Mouse (Mus musculus) hindbrain, embryonic 15.5 days (tissue): ENCODE measurements around the gene Ccdc126. TPM values are rescaled to one million over a fixed set of nuclear protein-coding genes. Genes with fewer than 3 reads are reported as not detected.
A peak's percentile ranks its signal among the peaks of the same experiment; 100 is the strongest.
"Not testable (repeated sequence)": the region's sequence is repeated elsewhere in the genome, so short reads cannot be mapped to it uniquely, and the experiment has no call there.

ENCODE experiments used
- ATAC-seq: fragments of 200-750 bp; cut with Nextera tagmentation; 2 replicates; pipeline ENCODE4 v1.8.0; 2017; ENCODE audit warnings: low read depth, moderate number of reproducible peaks, moderate TSS enrichment; ENCODE audit not compliant: low FRiP score
- H3K27ac ChIP-seq: fragments of 300-500 bp; sonication (generic); replicated peaks from 2 replicates; pipeline ENCODE4 v1.5.1; 2015; ENCODE audit warnings: mild to moderate bottlenecking, inconsistent platforms
- H3K27me3 ChIP-seq: fragments of 300-500 bp; sonication (generic); 2 replicates; pipeline ENCODE4 v1.6.1; 2015; ENCODE audit warnings: control low read depth, inconsistent platforms
- H3K36me3 ChIP-seq: fragments of 300-500 bp; sonication (generic); 2 replicates; pipeline ENCODE4 v1.6.1; 2015; ENCODE audit warnings: control low read depth, inconsistent platforms
- H3K4me1 ChIP-seq: fragments of 300-500 bp; sonication (generic); replicated peaks from 2 replicates; pipeline ENCODE4 v1.6.1; 2015; ENCODE audit warnings: control low read depth, inconsistent platforms
- H3K4me2 ChIP-seq: fragments of 300-500 bp; sonication (generic); 2 replicates; pipeline ENCODE4 v1.6.1; 2015; ENCODE audit warnings: moderate library complexity, mild to moderate bottlenecking, inconsistent platforms
- H3K4me3 ChIP-seq: fragments of 300-500 bp; sonication (generic); 2 replicates; pipeline ENCODE4 v1.5.1; 2015; ENCODE audit warnings: mild to moderate bottlenecking, inconsistent platforms
- H3K9ac ChIP-seq: fragments of 300-500 bp; sonication (generic); 2 replicates; pipeline ENCODE4 v1.6.1; 2015; ENCODE audit warnings: inconsistent platforms
- H3K9me3 ChIP-seq: fragments of 300-500 bp; sonication (generic); 2 replicates; pipeline ENCODE4 v1.6.1; 2016; ENCODE audit warnings: control low read depth, inconsistent platforms
- WGBS: fragments of 180-500 bp; shearing (Covaris S2); methylation state at CpG from one replicate; pipeline ENCODE4 v1.1.7; 2015; 5-methylcytosine and 5-hydroxymethylcytosine counted together
- polyA plus RNA-seq: library from polyadenylated mRNA; unstranded; fragments of >200 nt; fragmentation: Nextera tagmentation; extraction: Ambion mirVana; gene quantifications from 2 replicates; pipeline ENCODE4 v1.2.1, GENCODE M21; 2015

The Ccdc126 gene
- polyA plus RNA-seq, result 9.2 and 9.6 TPM in 2 replicates

GRCm38 (mm10) chr6:49318966-49319594 lies at the start of gene Ccdc126:
Gene Ccdc126 (plus strand): TSS chr6:49319274.
- Histone ChIP-seq H3K4me2 (peak within 1 kb of the TSS; percentile 59), H3K9me3 (no peaks in the 10 kb centered on the region), H3K4me3 (peak within 1 kb of the TSS; percentile 86), H3K4me1 (peaks cover 6% of the 10 kb centered on the region), H3K36me3 (no peaks in the 10 kb centered on the region), H3K27ac (peak within 1 kb of the TSS; percentile 88), H3K9ac (peak within 1 kb of the TSS; percentile 73), H3K27me3 (no peaks in the 10 kb centered on the region)
- ATAC-seq, result peak; percentile 100
- WGBS, result 0% methylated on average over 44 of the region's 47 CpGs

GRCm38 (mm10) chr6:49269923-49270322 lies 49.2 kb upstream of the Ccdc126 start:
- whole genome bisulfite sequencing, result 45% methylated on average over 11 of the region's 11 CpGs

GRCm38 (mm10) chr6:49271815-49272214 lies 47.3 kb upstream of the Ccdc126 start:
- H3K36me3 ChIP-seq, result no peaks in the 10 kb centered on the region
- no peak overlapping the region for H3K4me3 ChIP-seq
- no peaks in the 10 kb centered on the region for H3K4me1 ChIP-seq
- no peak for ATAC-seq
- WGBS, result 77% methylated on average over 6 of the region's 6 CpGs
- no peak overlapping the region for H3K4me2 ChIP-seq
- no peak overlapping the region for H3K9ac ChIP-seq
- H3K9me3 ChIP-seq, result no peaks in the 10 kb centered on the region
- H3K27me3 ChIP-seq, result no peaks in the 10 kb centered on the region
- no peak overlapping the region for H3K27ac ChIP-seq

More at GRCm38 (mm10) chr6:49269923-49270322, 49.2 kb upstream of the Ccdc126 start:
- H3K4me3 ChIP-seq, result no peak overlapping the region
- no peak overlapping the region for H3K4me2 ChIP-seq
- no peak overlapping the region for H3K27ac ChIP-seq
- H3K9me3 ChIP-seq, result no peaks in the 10 kb centered on the region
- H3K9ac ChIP-seq, result no peak overlapping the region
- no peak for ATAC-seq
- H3K36me3 ChIP-seq, result no peaks in the 10 kb centered on the region
- H3K4me1 ChIP-seq, result no peaks in the 10 kb centered on the region
- no peaks in the 10 kb centered on the region for H3K27me3 ChIP-seq

- H3K9me3 ChIP-seq, result no peaks in the 10 kb centered on the region
- no peaks in the 10 kb centered on the region for H3K36me3 ChIP-seq
- WGBS, result 92% methylated on average over 2 of the region's 2 CpGs
- no peak overlapping the region for H3K4me3 ChIP-seq
- H3K27me3 ChIP-seq, result no peaks in the 10 kb centered on the region
- H3K4me2 ChIP-seq, result no peak overlapping the region
- no peak overlapping the region for H3K27ac ChIP-seq
- no peak overlapping the region for H3K9ac ChIP-seq
- no peak for ATAC-seq
- H3K4me1 ChIP-seq, result no peaks in the 10 kb centered on the region
Observed at GRCm38 (mm10) chr6:49272863-49273262, 46.2 kb upstream of the Ccdc126 start.

- Histone ChIP-seq H3K4me3 (no peak overlapping the region), H3K4me1 (no peaks in the 10 kb centered on the region), H3K9me3 (no peaks in the 10 kb centered on the region), H3K27ac (no peak overlapping the region), H3K27me3 (no peaks in the 10 kb centered on the region), H3K4me2 (no peak overlapping the region), H3K9ac (no peak overlapping the region), H3K36me3 (no peaks in the 10 kb centered on the region)
- 19% methylated on average over 4 of the region's 4 CpGs for WGBS
- no peak for ATAC-seq
Observed at GRCm38 (mm10) chr6:49273934-49274333, 45.1 kb upstream of the Ccdc126 start.

- 45% methylated on average over 9 of the region's 9 CpGs for WGBS
Observed at GRCm38 (mm10) chr6:49274416-49275091, 44.5 kb upstream of the Ccdc126 start.

GRCm38 (mm10) chr6:49275296-49275695 lies 43.8 kb upstream of the Ccdc126 start:
- no peak for ATAC-seq
- Histone ChIP-seq H3K27ac (no peak overlapping the region), H3K27me3 (no peaks in the 10 kb centered on the region), H3K4me3 (no peak overlapping the region), H3K36me3 (no peaks in the 10 kb centered on the region), H3K9ac (no peak overlapping the region), H3K9me3 (no peaks in the 10 kb centered on the region), H3K4me1 (no peaks in the 10 kb centered on the region), H3K4me2 (no peak overlapping the region)
- 94% methylated on average over 7 of the region's 7 CpGs for WGBS

More at GRCm38 (mm10) chr6:49274416-49275091, 44.5 kb upstream of the Ccdc126 start:
- H3K9ac ChIP-seq, result no peak overlapping the region
- H3K4me2 ChIP-seq, result no peak overlapping the region
- no peak overlapping the region for H3K4me3 ChIP-seq
- H3K9me3 ChIP-seq, result no peaks in the 10 kb centered on the region
- no peaks in the 10 kb centered on the region for H3K4me1 ChIP-seq
- no peaks in the 10 kb centered on the region for H3K36me3 ChIP-seq
- no peak for ATAC-seq
- H3K27me3 ChIP-seq, result no peaks in the 10 kb centered on the region
- no peak overlapping the region for H3K27ac ChIP-seq

GRCm38 (mm10) chr6:49280942-49281341 lies 38.1 kb upstream of the Ccdc126 start:
- ATAC-seq, result no peak
- H3K4me2 ChIP-seq, result no peak overlapping the region
- H3K9ac ChIP-seq, result no peak overlapping the region
- WGBS, result 50% methylated on average over 1 of the region's 1 CpGs
- no peak overlapping the region for H3K27ac ChIP-seq
- no peaks in the 10 kb centered on the region for H3K4me1 ChIP-seq
- H3K9me3 ChIP-seq, result no peaks in the 10 kb centered on the region
- H3K36me3 ChIP-seq, result no peaks in the 10 kb centered on the region
- H3K27me3 ChIP-seq, result no peaks in the 10 kb centered on the region
- no peak overlapping the region for H3K4me3 ChIP-seq

- H3K9me3 ChIP-seq, result no peaks in the 10 kb centered on the region
- ATAC-seq, result no peak
- H3K27me3 ChIP-seq, result no peaks in the 10 kb centered on the region
- no peaks in the 10 kb centered on the region for H3K4me1 ChIP-seq
- H3K9ac ChIP-seq, result no peak overlapping the region
- no peak overlapping the region for H3K4me3 ChIP-seq
- no peak overlapping the region for H3K27ac ChIP-seq
- no peaks in the 10 kb centered on the region for H3K36me3 ChIP-seq
- 80% methylated on average over 1 of the region's 1 CpGs for WGBS
- H3K4me2 ChIP-seq, result no peak overlapping the region
Observed at GRCm38 (mm10) chr6:49282122-49282521, 37.0 kb upstream of the Ccdc126 start.

- Histone ChIP-seq H3K27me3 (no peaks in the 10 kb centered on the region), H3K36me3 (no peaks in the 10 kb centered on the region), H3K9ac (no peak overlapping the region), H3K9me3 (no peaks in the 10 kb centered on the region), H3K4me1 (no peaks in the 10 kb centered on the region), H3K4me2 (no peak overlapping the region), H3K27ac (no peak overlapping the region), H3K4me3 (no peak overlapping the region)
- ATAC-seq, result no peak
Observed at GRCm38 (mm10) chr6:49298286-49298685, 20.8 kb upstream of the Ccdc126 start.

- not testable (repeated sequence) for H3K36me3 ChIP-seq, ATAC-seq, H3K27me3 ChIP-seq, H3K27ac ChIP-seq, H3K4me3 ChIP-seq, H3K9ac ChIP-seq, H3K4me2 ChIP-seq, H3K9me3 ChIP-seq, H3K4me1 ChIP-seq
- WGBS, result 61% methylated on average over 3 of the region's 3 CpGs
Observed at GRCm38 (mm10) chr6:49314821-49315220, 4.3 kb upstream of the Ccdc126 start.

GRCm38 (mm10) chr6:49319595-49320315 lies 681 bp downstream of the Ccdc126 start:
- Histone ChIP-seq H3K27me3 (no peaks in the 10 kb centered on the region), H3K4me1 (peaks cover 6% of the 10 kb centered on the region), H3K4me2 (peak overlapping the region; percentile 59), H3K9ac (peak overlapping the region; percentile 73), H3K36me3 (no peaks in the 10 kb centered on the region), H3K9me3 (no peaks in the 10 kb centered on the region), H3K4me3 (peak overlapping the region; percentile 86), H3K27ac (peak overlapping the region; percentile 88)
- ATAC-seq, result peak; percentile 8; the same call in 1 of the 2 replicates
- WGBS, result 13% methylated on average over 13 of the region's 13 CpGs
